ENCODE assay signal across 9 mouse cellular contexts in the genomic region with DNA sequence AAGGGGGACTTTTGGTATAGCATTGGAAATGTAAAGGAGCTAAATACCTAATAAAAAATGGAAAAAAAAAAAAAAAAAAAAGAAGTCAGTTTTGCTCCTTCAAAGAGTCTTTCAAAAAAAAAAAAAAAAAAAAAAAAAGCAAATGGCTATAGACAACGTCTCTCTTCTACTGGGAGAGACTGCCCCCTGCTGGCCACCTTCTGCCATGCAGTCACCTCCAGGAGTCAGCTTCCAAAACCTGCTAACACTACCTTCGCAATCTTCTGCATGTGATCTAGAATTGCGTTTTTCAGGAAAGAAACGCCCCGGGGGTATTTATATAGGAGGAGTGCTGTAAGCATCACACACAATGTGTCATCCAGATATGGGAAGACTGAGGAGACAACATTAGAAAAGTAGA. TPM values are rescaled to one million over a fixed set of nuclear protein-coding genes. Genes with fewer than 3 reads are reported as not detected.
DNase-seq lines count a peak whose midpoint lies in the region; ATAC-seq and TF ChIP-seq lines count a peak whose summit lies in the region.
"Had no signal": no experiment of that assay in that cellular context is flagged by ENCODE, and none has a peak within 500 bp of the region (broad histone marks: within the 10 kb centered on the region; RNA-seq: fewer than 3 reads in every experiment).

No protein-coding gene starts in this region.

- H3K27ac ChIP-seq in hindbrain, embryonic 10.5 days: no peak overlapping the region
- no peak overlapping the region for H3K27ac ChIP-seq in hindbrain, embryonic 13.5 days
- H3K27ac ChIP-seq in left cerebral cortex, adult 2 months: no peak overlapping the region
- no peak overlapping the region for H3K27ac ChIP-seq in neural tube, embryonic 11.5 days (ENCODE audit: low read depth, low read length)
- H3K27ac ChIP-seq: embryonic facial prominence, embryonic 13.5 days had no signal

- no peak for ATAC-seq in hindbrain, embryonic 13.5 days (ENCODE audit: low FRiP score)
- no peak for ATAC-seq in neural tube, embryonic 11.5 days (ENCODE audit: insufficient read depth, low FRiP score, low TSS enrichment)

- no peaks in the 10 kb centered on the region for H3K27me3 ChIP-seq in hindbrain, embryonic 10.5 days (ENCODE audit: insufficient read depth, poor library complexity, severe bottlenecking)
- H3K27me3 ChIP-seq in hindbrain, embryonic 13.5 days: no peaks in the 10 kb centered on the region
- H3K27me3 ChIP-seq in neural tube, embryonic 11.5 days (ENCODE audit: control insufficient read depth, insufficient read depth, low read length): no peaks in the 10 kb centered on the region
- H3K27me3 ChIP-seq: embryonic facial prominence, embryonic 13.5 days had no signal

- intact Hi-C loops in gastrocnemius, postnatal 14 days (cut with DNase I; ENCODE audit: low total_unique reads): no loop called here
- intact Hi-C loops in left cerebral cortex, adult 2 months (cut with DNase I): loop anchor here (2.0 kb wide), 3 partner anchors 389 to 1107 kb away; no protein-coding TSS in a partner anchor

- TF ChIP-seq CTCF in left cerebral cortex, adult 2 months (IDR thresholded peaks at IDR 0.05): peak; percentile 62

- H3K4me2 ChIP-seq in hindbrain, embryonic 13.5 days: no peak overlapping the region
- H3K4me2 ChIP-seq in neural tube, embryonic 11.5 days (ENCODE audit: low read depth): no peak overlapping the region
- H3K4me2 ChIP-seq: embryonic facial prominence, embryonic 13.5 days had no signal

- no peaks in the 10 kb centered on the region for H3K9me3 ChIP-seq in hindbrain, embryonic 10.5 days
- H3K9me3 ChIP-seq in hindbrain, embryonic 13.5 days: no peaks in the 10 kb centered on the region
- no peaks in the 10 kb centered on the region for H3K9me3 ChIP-seq in neural tube, embryonic 11.5 days (ENCODE audit: control insufficient read depth, low read length)
- H3K9me3 ChIP-seq: embryonic facial prominence, embryonic 13.5 days had no signal

- H3K4me1 ChIP-seq in hindbrain, embryonic 10.5 days (replicated peaks): 0 out of 2 replicates have a peak, but pooled peaks cover 2% of the 10 kb centered on the region
- H3K4me1 ChIP-seq in hindbrain, embryonic 13.5 days (replicated peaks): no peaks in the 10 kb centered on the region
- no peaks in the 10 kb centered on the region for H3K4me1 ChIP-seq in neural tube, embryonic 11.5 days (ENCODE audit: control insufficient read depth, insufficient read depth, low read length)

- no peak overlapping the region for H3K4me3 ChIP-seq in hindbrain, embryonic 10.5 days
- no peak overlapping the region for H3K4me3 ChIP-seq in hindbrain, embryonic 13.5 days
- no peak overlapping the region for H3K4me3 ChIP-seq in left cerebral cortex, adult 2 months
- H3K4me3 ChIP-seq in neural tube, embryonic 11.5 days (ENCODE audit: low read depth, low read length): no peak overlapping the region
- H3K4me3 ChIP-seq: embryonic facial prominence, embryonic 13.5 days had no signal

- 45% methylated on average over 5 of the region's 5 CpGs for WGBS in hindbrain, embryonic 10.5 days
- 44% methylated on average over 5 of the region's 5 CpGs for WGBS in hindbrain, embryonic 13.5 days
- 47% methylated on average over 5 of the region's 5 CpGs for WGBS in neural tube, embryonic 11.5 days

- H3K9ac ChIP-seq in hindbrain, embryonic 13.5 days: no peak overlapping the region
- no peak overlapping the region for H3K9ac ChIP-seq in neural tube, embryonic 11.5 days (ENCODE audit: low read length)
- H3K9ac ChIP-seq: embryonic facial prominence, embryonic 13.5 days had no signal

- DNase-seq in hindbrain, embryonic 10.5 days (ENCODE audit: low spot score): peak; percentile 71
- DNase-seq in MN1 (ENCODE audit: low spot score): peak; percentile 11
- DNase-seq in cerebellum, postnatal 14 days: peak; percentile 83 to 92
- DNase-seq in gastrocnemius, postnatal 14 days: peak; percentile 51
- DNase-seq in left cerebral cortex, adult 2 months (ENCODE audit: extremely low spot score in 1 of 2, low spot score in 2 of 2): peak; percentile 70 to 83
- peak; percentile 68 for DNase-seq in neural tube, embryonic 11.5 days (ENCODE audit: low spot score)
- peak; percentile 42 to 72 for DNase-seq in thymus, postnatal 10 days (ENCODE audit: low spot score in 2 of 2)

- H3K36me3 ChIP-seq in hindbrain, embryonic 10.5 days: no peaks in the 10 kb centered on the region
- no peaks in the 10 kb centered on the region for H3K36me3 ChIP-seq in hindbrain, embryonic 13.5 days
- H3K36me3 ChIP-seq in neural tube, embryonic 11.5 days (ENCODE audit: control insufficient read depth, insufficient read depth, low read length): no peaks in the 10 kb centered on the region
- H3K36me3 ChIP-seq: embryonic facial prominence, embryonic 13.5 days had no signal

RNA-seq across cellular contexts. Expression of gene Mlip, which starts 26.9 kb away (rescaled TPM):
- polyA plus RNA-seq in hindbrain, embryonic 10.5 days (2016; fragmentation: Nextera tagmentation; extraction: Ambion mirVana): 0.09 and 0.37 TPM in 2 replicates
- 0.99 and 1.2 TPM in 2 replicates for polyA plus RNA-seq in hindbrain, embryonic 13.5 days (2015; fragmentation: Nextera tagmentation; extraction: Ambion mirVana)
- 100 to 1,000 TPM; 103 to 105 TPM for total RNA-seq in gastrocnemius, postnatal 14 days (2021)
- total RNA-seq in left cerebral cortex, adult 2 months (2021): 100 to 1,000 TPM; 133 to 136 TPM
- not detected in 2 replicates for polyA plus RNA-seq in neural tube, embryonic 11.5 days (2014; fragmentation: Nextera tagmentation; extraction: Ambion mirVana)

Comparison
In these comparisons a context has a peak if more than half of its experiments do, and no peak if none do; other contexts are left out.
1. DNase-seq: peak in every context shown above with its lines; median percentile 88 in cerebellum, postnatal 14 days; 76 in left cerebral cortex, adult 2 months; 71 in hindbrain, embryonic 10.5 days; 68 in neural tube, embryonic 11.5 days; 57 in thymus, postnatal 10 days; 51 in gastrocnemius, postnatal 14 days; 11 in MN1.